Mouse (Mus musculus) hematopoietic stem cell, adult 5-6 weeks (primary cell): ENCODE data around the gene Bmp2k. TPM values are rescaled to one million over a fixed set of nuclear protein-coding genes. Genes with fewer than 3 reads are reported as not detected.
"Not testable (repeated sequence)": the region's sequence is repeated elsewhere in the genome, so short reads cannot be mapped to it uniquely, and the experiment has no call there.

Experiments
- ATAC-seq, 2 experiments: fragments of 125-278 bp in 1 of 2; replicated peaks in 1 of 2; 2 replicates each; pipeline ENCODE4 v1.8.0; 2016 to 2017; ENCODE audit warnings: inconsistent platforms in 2 of 2, mild to moderate bottlenecking in 2 of 2, moderate number of reproducible peaks in 2 of 2, low read depth in 1 of 2, moderate TSS enrichment in 1 of 2; ENCODE audit not compliant: low FRiP score in 2 of 2, poor library complexity in 2 of 2, severe bottlenecking in 2 of 2, insufficient read depth in 1 of 2, low TSS enrichment in 1 of 2
- total RNA-seq: library from RNA; stranded (forward); fragments of 172-1452, 232-1000 nt; gene quantifications from 2 replicates; pipeline ENCODE4 v1.2.3, GENCODE M21; 2017

Gene Bmp2k
- total RNA-seq, 1 experiment from 2014 or later, result 24.8 TPM

GRCm38 (mm10) chr5:96995791-96996190, 1.7 kb upstream of the Bmp2k start:
- ATAC-seq, result no peak

GRCm38 (mm10) chr5:96996401-96997309, 834 bp upstream of the Bmp2k start:
- peak; percentile 29 to 35; a peak in 3 of 4 replicates for ATAC-seq

- ATAC-seq, result no peak
Measured at GRCm38 (mm10) chr5:96997802-96998565, 495 bp downstream of the Bmp2k start.

- ATAC-seq, result no peak
Measured at GRCm38 (mm10) chr5:96998566-96998907, 1.0 kb downstream of the Bmp2k start.

GRCm38 (mm10) chr5:96999601-97000000, 2.1 kb downstream of the Bmp2k start:
- ATAC-seq, result no peak

GRCm38 (mm10) chr5:97000524-97000923, 3.0 kb downstream of the Bmp2k start:
- ATAC-seq, result no peak

- ATAC-seq, result no peak
Measured at GRCm38 (mm10) chr5:97001153-97001552, 3.7 kb downstream of the Bmp2k start.

GRCm38 (mm10) chr5:97001571-97001970, 4.1 kb downstream of the Bmp2k start:
- no peak for ATAC-seq

- ATAC-seq, result 0 out of 4 replicates have a peak, but pooled peaks have one; percentile 3 to 15
Measured at GRCm38 (mm10) chr5:97002336-97002735, 4.8 kb downstream of the Bmp2k start.

GRCm38 (mm10) chr5:97002937-97003336, 5.4 kb downstream of the Bmp2k start:
- ATAC-seq, result no peak

- ATAC-seq, result no peak
Measured at GRCm38 (mm10) chr5:97004178-97005030, 6.9 kb downstream of the Bmp2k start.

- no peak for ATAC-seq
Measured at GRCm38 (mm10) chr5:97005891-97006290, 8.4 kb downstream of the Bmp2k start.

GRCm38 (mm10) chr5:97006929-97007328, 9.4 kb downstream of the Bmp2k start:
- no peak for ATAC-seq

GRCm38 (mm10) chr5:97007496-97007895, 10.0 kb downstream of the Bmp2k start:
- no peak for ATAC-seq

GRCm38 (mm10) chr5:97009140-97009539, 11.7 kb downstream of the Bmp2k start:
- not testable (repeated sequence) for ATAC-seq

GRCm38 (mm10) chr5:97009601-97010335, 12.3 kb downstream of the Bmp2k start:
- no peak; a peak in 1 of 4 replicates for ATAC-seq
